Mouse (Mus musculus): ENCODE results near the gene Vmn2r61. TPM values are rescaled to one million over a fixed set of nuclear protein-coding genes. Genes with fewer than 3 reads are reported as not detected.

Vmn2r61 gene
- not detected for total RNA-seq (2021)
- long read RNA-seq, experiment 1 = 0 reads
- long read RNA-seq, experiment 2 = 0 reads

DNA sequence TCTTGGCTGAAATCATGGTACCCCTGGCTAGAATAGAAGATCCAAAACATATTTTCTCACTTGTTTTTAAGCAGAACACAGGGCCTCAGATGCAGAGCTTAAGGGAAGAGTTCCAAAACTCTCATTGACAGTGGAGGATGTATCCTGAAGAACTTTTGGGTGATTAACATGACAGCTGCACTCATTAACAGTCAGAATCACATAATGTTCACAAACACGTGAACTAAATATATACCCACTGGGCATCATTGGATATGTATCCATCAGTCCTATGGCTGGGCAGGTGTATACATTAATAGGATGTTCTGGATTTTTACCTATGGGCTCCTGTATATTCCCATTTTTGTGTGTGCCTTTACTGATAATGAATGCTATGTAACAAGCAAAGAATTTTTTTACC lies at the start of gene Vmn2r61:
Gene Vmn2r61, plus strand, starts transcription at position 301 of the 400 bp plus-strand sequence.
- no peak for DNase-seq (ENCODE audit: low spot score in 2 of 2)

Other genes starting within 250 kb of the Vmn2r61 start
- under 1 TPM in 1 of 2 experiments, not detected in 1; 0.05 TPM for gene Vmn2r59, start 201.0 kb upstream of the Vmn2r61 start, total RNA-seq (2021)
- gene Vmn2r60, start 152.3 kb upstream of the Vmn2r61 start, total RNA-seq (2021) = under 1 TPM; 0.07 to 0.09 TPM
- not detected for gene 4933421I07Rik, start 188.1 kb downstream of the Vmn2r61 start, total RNA-seq (2021)
- gene Zfp141, start 245.7 kb downstream of the Vmn2r61 start, total RNA-seq (2021) = 10 to 100 TPM; 20.1 to 21.9 TPM